Mouse (Mus musculus) embryonic fibroblast, embryonic 13.5 days (primary cell): Measurements from ENCODE around the gene Vdac2.

ENCODE experiments used
- CTCF ChIP-seq: IDR thresholded peaks from 2 replicates; pipeline ENCODE4 v1.5.1; 2011; ENCODE audit warnings: mild to moderate bottlenecking, control low read depth, low read length, moderate library complexity, borderline replicate concordance; ENCODE audit not compliant: insufficient read depth
- POLR2A ChIP-seq: IDR thresholded peaks from 2 replicates; pipeline ENCODE4 v1.6.1; 2011; ENCODE audit warnings: low read depth, mild to moderate bottlenecking, control low read depth, low read length, moderate library complexity

GRCm38 (mm10) chr14:21848166-21849154 lies 23.4 kb downstream of the Vdac2 start, which contains the start of gene Comtd1:
- TF ChIP-seq POLR2A (peak; percentile 86), CTCF (peak; percentile 100)
